Mouse (Mus musculus) C2C12 (cell line): ENCODE data around the gene Jmy.

ENCODE experiments used
- CEBPB ChIP-seq: IDR thresholded peaks from one replicate; pipeline ENCODE4 v1.6.1; 2011; ENCODE audit warnings: low read depth, mild to moderate bottlenecking, control low read depth, moderate library complexity
- CTCF ChIP-seq: IDR thresholded peaks from one replicate; pipeline ENCODE4 v1.5.1; 2011; ENCODE audit not compliant: control insufficient read depth, insufficient read depth, insufficient read length
- FOSL1 ChIP-seq: IDR thresholded peaks from one replicate; pipeline ENCODE4 v1.8.0; 2011; ENCODE audit warnings: mild to moderate bottlenecking, low read length; ENCODE audit not compliant: poor library complexity, insufficient read depth, severe bottlenecking
- MAX ChIP-seq: IDR thresholded peaks from one replicate; pipeline ENCODE4 v1.6.1; 2011; ENCODE audit warnings: mild to moderate bottlenecking, control low read depth
- MYOD1 ChIP-seq: IDR thresholded peaks from one replicate; pipeline ENCODE4 v1.6.1; 2011; ENCODE audit warnings: low read depth; ENCODE audit not compliant: control insufficient read depth, insufficient read length
- MYOG ChIP-seq: IDR thresholded peaks from one replicate; pipeline ENCODE4 v1.6.1; 2011; ENCODE audit not compliant: control insufficient read depth, insufficient read length; ENCODE audit errors: extremely low read depth
- USF1 ChIP-seq: IDR thresholded peaks from one replicate; pipeline ENCODE4 v1.6.1; 2011; ENCODE audit warnings: low read depth, mild to moderate bottlenecking, control low read depth, moderate library complexity

DNA sequence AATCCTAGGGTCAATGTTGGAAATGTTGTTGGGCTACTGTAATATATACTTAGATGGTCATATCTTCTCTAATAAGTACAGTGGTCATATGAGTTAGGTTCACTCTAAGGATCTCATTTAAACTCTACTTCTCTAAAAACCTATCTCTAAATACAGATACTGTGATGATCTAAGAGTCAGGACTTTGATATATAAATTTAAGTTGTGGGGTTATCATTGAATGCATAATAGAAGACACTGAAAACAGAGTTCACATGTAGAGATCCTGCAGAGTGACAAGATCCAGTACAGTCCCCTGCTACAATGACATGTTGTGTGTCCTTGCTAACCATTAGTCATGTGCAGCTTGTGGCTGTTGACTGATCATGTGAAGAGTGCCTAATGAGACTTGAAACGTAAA lies 114.5 kb downstream of the Jmy start:
- TF ChIP-seq CTCF (no peak), MYOG (no peak), MAX (no peak), CEBPB (no peak), USF1 (no peak), MYOD1 (no peak), FOSL1 (no peak)
